Mouse (Mus musculus) ES-E14 (cell line): ENCODE results near the gene Tmprss11a.

Source experiments
- CHD2 ChIP-seq: IDR thresholded peaks from 2 replicates; pipeline ENCODE4 v1.6.1; 2014; ENCODE audit warnings: mild to moderate bottlenecking, low read depth, low read length, inconsistent platforms
- HCFC1 ChIP-seq: IDR thresholded peaks from 2 replicates; pipeline ENCODE4 v1.6.1; 2012; ENCODE audit warnings: low read length, inconsistent platforms, borderline replicate concordance; ENCODE audit not compliant: insufficient read depth
- MAFK ChIP-seq: IDR thresholded peaks from 2 replicates; pipeline ENCODE4 v1.6.1; 2014; ENCODE audit warnings: mild to moderate bottlenecking, low read depth, low read length, inconsistent platforms; ENCODE audit not compliant: insufficient read depth
- ZC3H11A ChIP-seq: IDR thresholded peaks from 2 replicates; pipeline ENCODE4 v1.6.1; 2012; ENCODE audit warnings: low read depth, mild to moderate bottlenecking, inconsistent platforms, low read length, borderline replicate concordance
- ZNF384 ChIP-seq: IDR thresholded peaks from 2 replicates; pipeline ENCODE4 v1.6.1; 2012; ENCODE audit warnings: low read depth, low read length, inconsistent platforms

DNA sequence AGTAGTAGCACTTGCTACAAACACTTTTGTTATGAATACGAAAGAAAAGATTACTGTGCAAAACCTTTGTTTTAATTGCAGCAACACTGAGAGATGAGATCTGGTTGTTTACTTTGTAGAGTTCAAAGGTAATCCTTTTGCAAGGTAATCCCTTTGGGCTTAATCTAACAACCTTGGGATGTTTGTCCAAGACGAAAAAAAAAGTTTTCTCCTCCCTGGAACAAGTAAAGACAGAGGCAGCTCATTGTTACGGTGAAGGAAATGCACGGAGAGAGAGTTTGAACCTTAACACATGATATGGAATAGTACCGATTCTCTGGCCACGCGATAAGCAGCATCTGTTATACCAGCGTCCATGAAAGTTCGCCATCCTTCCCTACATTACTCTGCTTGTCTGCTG, 5.1 kb upstream of the Tmprss11a start:
- TF ChIP-seq HCFC1 (no peak), ZNF384 (no peak), ZC3H11A (no peak), CHD2 (no peak), MAFK (no peak)
